In the genomic region with DNA sequence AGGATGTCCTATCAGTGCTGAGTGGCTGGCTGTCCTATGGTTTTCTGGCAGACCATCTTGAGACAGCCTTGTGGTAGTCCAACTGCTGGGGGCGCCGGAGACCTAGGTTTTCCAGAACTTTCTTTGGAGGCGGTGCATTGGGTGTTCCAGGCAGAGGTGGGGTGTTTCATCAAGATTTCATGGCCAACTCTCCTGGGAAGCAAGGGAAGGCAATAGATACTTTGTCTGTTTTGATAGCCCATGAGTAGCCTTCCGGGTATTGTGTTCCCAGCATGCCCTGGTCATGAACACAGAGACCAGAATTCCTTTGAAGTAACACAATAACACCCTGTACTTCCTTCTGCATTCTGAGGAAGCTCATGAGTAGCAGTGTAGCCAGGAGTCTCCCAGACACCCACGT, we compare ENCODE assay signal across 9 mouse cellular contexts. TPM values are rescaled to one million over a fixed set of nuclear protein-coding genes. Genes with fewer than 3 reads are reported as not detected.
DNase-seq lines count a peak whose midpoint lies in the region; ATAC-seq and TF ChIP-seq lines count a peak whose summit lies in the region.
"Had no signal": no experiment of that assay in that cellular context is flagged by ENCODE, and none has a peak within 500 bp of the region (broad histone marks: within the 10 kb centered on the region; RNA-seq: fewer than 3 reads in every experiment).

No protein-coding gene starts in this region.

- TF ChIP-seq CTCF in gastrocnemius, adult 2 months (IDR thresholded peaks at IDR 0.05): peak; percentile 54
- TF ChIP-seq CTCF in intestine, postnatal 0 days (IDR thresholded peaks at IDR 0.05; ENCODE audit: low read depth): peak; percentile 53

- H3K4me3 ChIP-seq in gastrocnemius, adult 2 months: no peak overlapping the region
- H3K4me3 ChIP-seq in intestine, postnatal 0 days (ENCODE audit: low read depth, low read length): no peak overlapping the region
- H3K4me3 ChIP-seq: forebrain, embryonic 15.5 days had no signal

- intact Hi-C loops in gastrocnemius, adult 2 months (cut with DNase I): loop anchor here (2.0 kb wide), 1 partner anchor 73 kb away; no protein-coding TSS in a partner anchor
- intact Hi-C loops in gastrocnemius, postnatal 36 days (cut with DNase I): loop anchor here (5.0 kb wide), 1 partner anchor 73 kb away; no protein-coding TSS in a partner anchor

- no peaks in the 10 kb centered on the region for H3K4me1 ChIP-seq in intestine, postnatal 0 days (replicated peaks; ENCODE audit: control insufficient read depth, insufficient read depth, low read length)
- H3K4me1 ChIP-seq: forebrain, embryonic 15.5 days had no signal

- H3K27ac ChIP-seq in gastrocnemius, adult 2 months: peak overlapping the region; percentile 62
- no peak overlapping the region for H3K27ac ChIP-seq in intestine, postnatal 0 days (ENCODE audit: low read depth, low read length)
- H3K27ac ChIP-seq: forebrain, embryonic 15.5 days had no signal

- H3K36me3 ChIP-seq in intestine, postnatal 0 days (ENCODE audit: control insufficient read depth, insufficient read depth): no peaks in the 10 kb centered on the region
- H3K36me3 ChIP-seq: forebrain, embryonic 15.5 days had no signal

- no peaks in the 10 kb centered on the region for H3K9me3 ChIP-seq in intestine, postnatal 0 days (ENCODE audit: control insufficient read depth)
- H3K9me3 ChIP-seq: forebrain, embryonic 15.5 days had no signal

- H3K27me3 ChIP-seq in intestine, postnatal 0 days (replicated peaks; ENCODE audit: control insufficient read depth, insufficient read depth, low read length): no peaks in the 10 kb centered on the region
- H3K27me3 ChIP-seq: forebrain, embryonic 15.5 days had no signal

- peak; percentile 40 for DNase-seq in gastrocnemius, adult 2 months
- DNase-seq in gastrocnemius, postnatal 10 days: no peak
- peak; percentile 32 for DNase-seq in gastrocnemius, postnatal 36 days
- peak; percentile 49 for DNase-seq in lung, postnatal 14 days
- no peak for DNase-seq in layer of hippocampus, postnatal 36 days
- DNase-seq in urinary bladder, postnatal 4 days (ENCODE audit: low spot score in 2 of 2): no peak
- DNase-seq in ovary, adult 18-20 months (ENCODE audit: low spot score): no peak

- no peak for ATAC-seq in intestine, postnatal 0 days
- ATAC-seq: forebrain, embryonic 15.5 days had no signal

- 81% methylated on average over 5 of the region's 5 CpGs for WGBS in intestine, postnatal 0 days

- H3K9ac ChIP-seq in intestine, postnatal 0 days (ENCODE audit: low read depth, low read length): no peak overlapping the region
- H3K9ac ChIP-seq: forebrain, embryonic 15.5 days had no signal

- no peak overlapping the region for H3K4me2 ChIP-seq in intestine, postnatal 0 days (replicated peaks; ENCODE audit: low read depth)
- H3K4me2 ChIP-seq: forebrain, embryonic 15.5 days had no signal

RNA-seq across cellular contexts. Expression of gene Vwf, which starts 17.1 kb away (rescaled TPM):
- 10 to 100 TPM; 12.5 to 15.3 TPM for total RNA-seq in gastrocnemius, adult 2 months (2021)
- 10 to 100 TPM; 26.5 to 27.6 TPM for total RNA-seq in gastrocnemius, postnatal 10 days (2021)
- 10 to 100 TPM; 13.5 to 15.4 TPM for total RNA-seq in gastrocnemius, postnatal 36 days (2021)
- polyA plus RNA-seq in intestine, postnatal 0 days (2015; fragmentation: Nextera tagmentation; extraction: Ambion mirVana): 10.6 and 13.2 TPM in 2 replicates
- total RNA-seq in layer of hippocampus, postnatal 36 days (2021): 10 to 100 TPM; 12.2 to 13.1 TPM

RNA-seq across cellular contexts. Expression of gene Cd9, which starts 34.9 kb away (rescaled TPM):
- 10 to 100 TPM; 19.1 to 30.7 TPM for total RNA-seq in gastrocnemius, adult 2 months (2021)
- 10 to 100 TPM; 84.5 to 86.4 TPM for total RNA-seq in gastrocnemius, postnatal 10 days (2021)
- 10 to 100 TPM; 20.3 to 28.4 TPM for total RNA-seq in gastrocnemius, postnatal 36 days (2021)
- 96.1 and 99.5 TPM in 2 replicates for polyA plus RNA-seq in intestine, postnatal 0 days (2015; fragmentation: Nextera tagmentation; extraction: Ambion mirVana)
- 10 to 100 TPM; 70.6 to 71.5 TPM for total RNA-seq in layer of hippocampus, postnatal 36 days (2021)

Comparison
In these comparisons a context has a peak if more than half of its experiments do, and no peak if none do; other contexts are left out.
1. DNase-seq: peak in gastrocnemius, adult 2 months (single experiment), gastrocnemius, postnatal 36 days (2 of 2) and lung, postnatal 14 days (single experiment); none in gastrocnemius, postnatal 10 days (single experiment), layer of hippocampus, postnatal 36 days (0 of 2), urinary bladder, postnatal 4 days (0 of 2) and ovary, adult 18-20 months (single experiment).